Mouse (Mus musculus) intestine, embryonic 15.5 days (tissue): ENCODE results near the gene Pip5kl1. TPM values are rescaled to one million over a fixed set of nuclear protein-coding genes. Genes with fewer than 3 reads are reported as not detected.

Experiments used
- ATAC-seq: fragments of 200-750 bp; cut with Nextera tagmentation; 2 replicates; pipeline ENCODE4 v1.8.0; 2017; ENCODE audit warnings: moderate TSS enrichment, moderate library complexity
- H3K27ac ChIP-seq: fragments of 300-500 bp; sonication (generic); 2 replicates; pipeline ENCODE4 v1.5.1; 2015; ENCODE audit warnings: mild to moderate bottlenecking, inconsistent platforms
- H3K27me3 ChIP-seq: fragments of 300-500 bp; sonication (generic); replicated peaks from 2 replicates; pipeline ENCODE4 v1.6.1; 2015; ENCODE audit warnings: inconsistent platforms
- H3K36me3 ChIP-seq: fragments of 300-500 bp; sonication (generic); 2 replicates; pipeline ENCODE4 v1.6.1; 2015; ENCODE audit warnings: inconsistent platforms
- H3K4me1 ChIP-seq: fragments of 300-500 bp; sonication (generic); replicated peaks from 2 replicates; pipeline ENCODE4 v1.6.1; 2015; ENCODE audit warnings: inconsistent platforms
- H3K4me2 ChIP-seq: fragments of 300-500 bp; sonication (generic); replicated peaks from 2 replicates; pipeline ENCODE4 v1.6.1; 2015; ENCODE audit warnings: mild to moderate bottlenecking, inconsistent platforms
- H3K4me3 ChIP-seq: fragments of 300-500 bp; sonication (generic); replicated peaks from 2 replicates; pipeline ENCODE4 v1.5.1; 2015; ENCODE audit warnings: inconsistent platforms
- H3K9ac ChIP-seq: fragments of 300-500 bp; sonication (generic); 2 replicates; pipeline ENCODE4 v1.6.1; 2015; ENCODE audit warnings: inconsistent platforms
- H3K9me3 ChIP-seq: fragments of 300-500 bp; sonication (generic); 2 replicates; pipeline ENCODE4 v1.6.1; 2016; ENCODE audit warnings: inconsistent platforms
- WGBS: fragments of 180-500 bp; shearing (Covaris S2); methylation state at CpG from one replicate; pipeline ENCODE4 v1.1.7; 2015; 5-methylcytosine and 5-hydroxymethylcytosine counted together
- polyA plus RNA-seq: library from polyadenylated mRNA; unstranded; fragments of >200 nt; fragmentation: Nextera tagmentation; extraction: Ambion mirVana; gene quantifications from 2 replicates; pipeline ENCODE4 v1.2.1, GENCODE M21; 2015

The Pip5kl1 gene
- polyA plus RNA-seq, 1 experiment from 2014 or later = 0.69 TPM

DNA sequence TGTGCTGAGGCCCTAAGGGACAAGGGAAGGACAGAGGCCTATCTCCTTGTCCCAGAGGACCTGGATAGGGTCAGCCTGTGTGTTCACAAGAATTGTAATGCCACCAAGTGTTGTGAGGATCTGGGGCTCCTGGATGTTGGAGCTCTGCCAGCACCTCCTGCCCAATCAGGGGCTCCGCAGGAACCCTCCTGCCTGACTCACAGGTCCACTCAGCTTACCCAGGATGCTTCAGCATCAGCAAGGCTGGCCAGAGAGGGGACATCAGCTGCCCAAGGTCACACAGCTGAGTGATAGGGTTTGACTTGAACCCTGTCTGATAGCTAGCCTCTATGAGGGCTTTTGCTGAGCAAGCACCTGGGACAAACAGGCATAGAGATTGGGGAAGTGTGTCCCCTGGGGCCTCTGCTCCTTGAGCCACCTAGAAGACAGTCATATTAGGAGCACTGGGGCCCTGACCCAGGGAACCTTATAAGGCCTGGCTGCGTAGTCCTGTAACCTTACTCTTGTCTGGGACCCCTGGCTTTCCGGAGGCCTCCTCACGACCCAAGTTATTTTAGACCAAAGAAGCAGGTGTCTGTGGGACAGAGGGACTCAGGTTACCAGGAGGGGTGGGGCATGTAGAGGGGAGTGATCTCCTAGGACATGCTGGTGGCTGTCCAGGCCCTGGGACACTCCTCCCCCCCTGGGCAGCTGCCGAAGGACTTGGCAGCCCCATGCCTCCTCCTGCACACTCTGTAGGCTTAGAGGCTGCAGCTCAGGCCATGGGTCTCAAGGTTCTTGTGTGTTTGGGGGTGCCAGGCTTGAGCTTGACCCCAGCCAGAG, 51.5 kb downstream of the Pip5kl1 start:
- Histone ChIP-seq H3K4me3 (no peak overlapping the region), H3K4me1 (peaks cover 57% of the 10 kb centered on the region), H3K27me3 (no peaks in the 10 kb centered on the region), H3K4me2 (peak overlapping the region; percentile 60), H3K9ac (no peak overlapping the region), H3K27ac (peak overlapping the region; percentile 49), H3K36me3 (no peaks in the 10 kb centered on the region), H3K9me3 (no peaks in the 10 kb centered on the region)
- no peak for ATAC-seq
- WGBS = 31% methylated on average over 5 of the region's 5 CpGs

- Histone ChIP-seq H3K9me3 (no peaks in the 10 kb centered on the region), H3K9ac (no peak overlapping the region), H3K4me3 (no peak overlapping the region), H3K4me2 (no peak overlapping the region), H3K27ac (peak overlapping the region; percentile 41; the same call in 1 of the 2 replicates), H3K36me3 (no peaks in the 10 kb centered on the region), H3K27me3 (no peaks in the 10 kb centered on the region), H3K4me1 (peaks cover 47% of the 10 kb centered on the region)
- WGBS = 62% methylated on average over 20 of the region's 20 CpGs
- ATAC-seq = 0 out of 2 replicates have a peak, but pooled peaks have one; percentile 7
Observed at GRCm38 (mm10) chr2:32627266-32628043, 52.9 kb downstream of the Pip5kl1 start.

DNA sequence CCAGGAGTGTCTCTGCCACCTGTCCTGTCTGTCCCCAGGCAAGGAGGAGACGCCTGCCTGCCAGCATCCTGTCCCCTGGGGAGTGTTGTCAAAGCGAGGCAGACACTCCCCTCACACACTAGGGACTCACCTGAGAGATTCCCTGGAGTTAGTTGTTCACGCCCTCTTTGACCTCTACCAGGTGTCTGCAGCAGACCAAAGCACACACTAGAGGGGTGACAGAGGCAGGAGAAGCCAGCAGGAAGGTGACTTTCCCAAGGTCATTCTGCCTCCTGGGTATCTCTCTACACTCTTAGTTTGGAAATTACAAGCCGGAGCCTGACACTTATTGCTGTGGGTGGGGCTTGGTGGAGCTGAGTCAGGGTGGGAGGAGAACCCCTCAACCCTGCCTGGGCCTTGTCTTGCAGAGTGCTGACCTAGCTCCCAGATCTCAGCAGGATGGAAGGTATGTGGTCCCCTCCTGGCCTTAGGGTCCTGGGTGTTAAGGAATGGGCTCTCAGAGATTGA, 53.5 kb downstream of the Pip5kl1 start:
- no peak overlapping the region for H3K9ac ChIP-seq

GRCm38 (mm10) chr2:32628729-32629128, 54.1 kb downstream of the Pip5kl1 start:
- Histone ChIP-seq H3K4me1 (peaks cover 50% of the 10 kb centered on the region), H3K36me3 (no peaks in the 10 kb centered on the region), H3K27me3 (no peaks in the 10 kb centered on the region), H3K4me3 (no peak overlapping the region), H3K9ac (no peak overlapping the region), H3K4me2 (no peak overlapping the region), H3K9me3 (no peaks in the 10 kb centered on the region), H3K27ac (0 out of 2 replicates have a peak overlapping the region, but pooled peaks have one; percentile 36)
- 50% methylated on average over 5 of the region's 5 CpGs for WGBS
- no peak for ATAC-seq

More for the DNA sequence above, 53.5 kb downstream of the Pip5kl1 start:
- 0 out of 2 replicates have a peak, but pooled peaks have one; percentile 11 for ATAC-seq
- Histone ChIP-seq H3K9me3 (no peaks in the 10 kb centered on the region), H3K4me2 (no peak overlapping the region), H3K4me3 (no peak overlapping the region), H3K27me3 (no peaks in the 10 kb centered on the region), H3K36me3 (no peaks in the 10 kb centered on the region), H3K27ac (peak overlapping the region; percentile 41; the same call in 1 of the 2 replicates), H3K4me1 (peaks cover 47% of the 10 kb centered on the region)
- WGBS = 56% methylated on average over 4 of the region's 4 CpGs

- Histone ChIP-seq H3K27ac (no peak overlapping the region), H3K36me3 (no peaks in the 10 kb centered on the region), H3K27me3 (no peaks in the 10 kb centered on the region), H3K4me2 (no peak overlapping the region), H3K4me1 (peaks cover 46% of the 10 kb centered on the region), H3K9me3 (no peaks in the 10 kb centered on the region), H3K9ac (no peak overlapping the region), H3K4me3 (no peak overlapping the region)
- no peak for ATAC-seq
- WGBS = 50% methylated on average over 9 of the region's 9 CpGs
Observed at GRCm38 (mm10) chr2:32629276-32629976, 54.8 kb downstream of the Pip5kl1 start.

DNA sequence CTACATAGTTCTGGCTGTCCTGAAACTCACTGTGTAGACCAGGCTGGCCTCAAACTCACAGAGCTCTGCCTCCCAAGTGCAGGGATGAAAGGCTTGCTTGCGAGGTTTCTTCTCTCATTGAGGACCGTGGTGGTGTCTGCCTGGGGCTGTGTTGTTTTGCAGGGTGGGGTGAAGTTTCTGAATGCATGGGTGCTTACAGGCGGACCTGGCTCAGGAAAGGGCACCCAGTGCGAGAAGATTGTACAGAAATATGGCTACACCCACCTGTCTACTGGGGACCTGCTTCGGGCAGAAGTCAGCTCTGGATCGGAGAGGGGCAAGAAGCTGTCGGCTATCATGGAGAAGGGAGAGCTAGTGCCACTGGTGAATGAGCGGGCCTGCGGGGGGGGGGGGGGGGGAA, 55.4 kb downstream of the Pip5kl1 start:
- Histone ChIP-seq H3K4me2 (no peak overlapping the region), H3K36me3 (no peaks in the 10 kb centered on the region), H3K9me3 (no peaks in the 10 kb centered on the region), H3K4me1 (peaks cover 44% of the 10 kb centered on the region), H3K9ac (no peak overlapping the region), H3K27ac (no peak overlapping the region), H3K4me3 (no peak overlapping the region), H3K27me3 (no peaks in the 10 kb centered on the region)
- 89% methylated on average over 7 of the region's 9 CpGs for WGBS
- ATAC-seq = no peak

- Histone ChIP-seq H3K9me3 (no peaks in the 10 kb centered on the region), H3K4me3 (no peak overlapping the region), H3K4me2 (no peak overlapping the region), H3K4me1 (peaks cover 34% of the 10 kb centered on the region), H3K27me3 (no peaks in the 10 kb centered on the region), H3K27ac (no peak overlapping the region), H3K36me3 (no peaks in the 10 kb centered on the region), H3K9ac (no peak overlapping the region)
- ATAC-seq = no peak
- 88% methylated on average over 10 of the region's 10 CpGs for WGBS
Observed at GRCm38 (mm10) chr2:32631046-32631445, 56.4 kb downstream of the Pip5kl1 start.

DNA sequence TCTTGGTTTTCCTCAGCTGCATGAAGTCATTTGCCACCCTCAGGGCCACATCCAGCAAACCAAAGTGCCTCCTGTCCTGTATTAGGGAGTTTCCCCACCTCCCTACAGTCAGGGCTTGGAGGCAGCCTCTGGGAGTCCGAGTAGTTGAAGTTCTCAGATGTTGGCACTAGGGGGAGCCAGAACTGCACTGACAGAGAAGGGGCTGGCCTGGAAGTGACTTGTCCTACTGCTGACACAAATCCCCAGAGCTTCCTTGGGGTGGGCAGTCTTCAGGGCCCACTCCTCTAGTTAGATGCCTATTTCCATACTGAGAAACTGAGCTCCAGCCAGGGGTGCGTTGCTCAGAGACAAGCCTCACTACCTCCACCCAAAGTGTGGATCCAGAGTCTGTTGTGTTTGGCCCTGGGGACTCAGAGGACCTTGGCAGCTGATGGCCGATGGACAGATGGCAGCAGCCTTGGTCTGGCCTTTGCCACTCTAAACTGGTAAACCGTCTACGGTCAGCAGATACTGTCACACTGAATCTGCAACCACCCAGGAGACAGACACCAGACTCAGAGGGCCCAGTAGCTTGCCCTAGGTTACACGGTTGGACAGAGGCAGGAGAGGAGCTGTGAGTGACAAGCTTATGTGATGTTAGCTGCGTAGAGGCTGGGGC, 57.3 kb downstream of the Pip5kl1 start:
- peak; percentile 48 for ATAC-seq
- WGBS = 55% methylated on average over 7 of the region's 7 CpGs
- Histone ChIP-seq H3K9me3 (no peaks in the 10 kb centered on the region), H3K27me3 (no peaks in the 10 kb centered on the region), H3K27ac (no peak overlapping the region), H3K36me3 (no peaks in the 10 kb centered on the region), H3K4me1 (peaks cover 26% of the 10 kb centered on the region), H3K4me2 (no peak overlapping the region), H3K9ac (no peak overlapping the region), H3K4me3 (no peak overlapping the region)

Other genes starting within 250 kb of the Pip5kl1 start
- gene Ciz1, start 222.5 kb upstream of the Pip5kl1 start, polyA plus RNA-seq = 38.9 and 39.8 TPM in 2 replicates
- 12.2 and 16.4 TPM in 2 replicates for gene Dnm1, start 221.5 kb upstream of the Pip5kl1 start, polyA plus RNA-seq
- 38.6 and 42.5 TPM in 2 replicates for gene 1110008P14Rik, start 192.9 kb upstream of the Pip5kl1 start, polyA plus RNA-seq
- gene Lcn2, start 186.5 kb upstream of the Pip5kl1 start, polyA plus RNA-seq = 1.8 and 4.7 TPM in 2 replicates
- gene Ptges2, start 178.9 kb upstream of the Pip5kl1 start, polyA plus RNA-seq = 43.5 and 48.2 TPM in 2 replicates
- 4.7 and 5.0 TPM in 2 replicates for gene Naif1, start 124.3 kb upstream of the Pip5kl1 start, polyA plus RNA-seq
- 20.0 and 20.1 TPM in 2 replicates for gene Slc25a25, start 123.4 kb upstream of the Pip5kl1 start, polyA plus RNA-seq
- gene Fam102a, start 39.5 kb upstream of the Pip5kl1 start, polyA plus RNA-seq = 9.7 and 9.8 TPM in 2 replicates
- gene Dpm2, start 3.9 kb upstream of the Pip5kl1 start, polyA plus RNA-seq = 115 and 121 TPM in 2 replicates
- gene 9430097D07Rik, start 887 bp downstream of the Pip5kl1 start, polyA plus RNA-seq = not detected in 2 replicates
- gene St6galnac4, start 12.3 kb downstream of the Pip5kl1 start, polyA plus RNA-seq = 16.4 and 18.8 TPM in 2 replicates
- gene St6galnac6, start 24.9 kb downstream of the Pip5kl1 start, polyA plus RNA-seq = 14.0 and 15.7 TPM in 2 replicates
- 19.2 and 19.6 TPM in 2 replicates for gene Ak1, start 47.0 kb downstream of the Pip5kl1 start, polyA plus RNA-seq
- gene Eng, start 71.8 kb downstream of the Pip5kl1 start, polyA plus RNA-seq = 62.6 and 63.2 TPM in 2 replicates
- 30.1 and 35.5 TPM in 2 replicates for gene Fpgs, start 129.3 kb downstream of the Pip5kl1 start, polyA plus RNA-seq
- 95.7 and 99.6 TPM in 2 replicates for gene Cdk9, start 138.3 kb downstream of the Pip5kl1 start, polyA plus RNA-seq
- gene Sh2d3c, start 146.3 kb downstream of the Pip5kl1 start, polyA plus RNA-seq = 27.8 and 28.6 TPM in 2 replicates
- gene 6330409D20Rik, start 166.2 kb downstream of the Pip5kl1 start, polyA plus RNA-seq = 0.13 and 0.34 TPM in 2 replicates
- 61.4 and 64.2 TPM in 2 replicates for gene Tor2a, start 182.4 kb downstream of the Pip5kl1 start, polyA plus RNA-seq
- 0.18 and 0.29 TPM in 2 replicates for gene Ttc16, start 200.8 kb downstream of the Pip5kl1 start, polyA plus RNA-seq
- 5.5 and 6.4 TPM in 2 replicates for gene Ptrh1, start 201.0 kb downstream of the Pip5kl1 start, polyA plus RNA-seq
- gene Cfap157, start 209.6 kb downstream of the Pip5kl1 start, polyA plus RNA-seq = 0.26 and 0.61 TPM in 2 replicates